Mouse (Mus musculus) gastrocnemius, postnatal 14 days (tissue): Measurements from ENCODE around the gene Pamr1. TPM values are rescaled to one million over a fixed set of nuclear protein-coding genes. Genes with fewer than 3 reads are reported as not detected.

ENCODE experiments used
- DNase-seq: peaks from one replicate; pipeline ENCODE4 v3.0.0; 2021; ENCODE audit warnings: mixed read lengths
- intact Hi-C: fragments of 180-260 bp; cut with DNase I; formaldehyde crosslinking; loops from one replicate; pipeline ENCODE4 v1.15.1; 2025; ENCODE audit warnings: low total_unique reads
- total RNA-seq, 2 experiments: library from RNA; stranded (reverse); gene quantifications; 2 replicates each; pipeline ENCODE4 v1.2.3; 2021

Gene Pamr1
- total RNA-seq, 2 experiments from 2014 or later, result 11.0 to 14.2 TPM

GRCm38 (mm10) chr2:102594535-102594934 lies 44.7 kb downstream of the Pamr1 start:
- intact Hi-C loops, result no loop called here
- DNase-seq, result no peak

- DNase-seq, result no peak
- intact Hi-C loops, result no loop called here
These were observed 45.8 kb downstream of the Pamr1 start for GRCm38 (mm10) chr2:102595395-102596130.

- intact Hi-C loops, result no loop called here
- no peak for DNase-seq
These were observed 49.3 kb downstream of the Pamr1 start for GRCm38 (mm10) chr2:102598911-102599721.

GRCm38 (mm10) chr2:102600516-102600915 lies 50.7 kb downstream of the Pamr1 start:
- intact Hi-C loops, result no loop called here
- DNase-seq, result no peak

GRCm38 (mm10) chr2:102610485-102610884 lies 60.7 kb downstream of the Pamr1 start:
- intact Hi-C loops, result no loop called here
- DNase-seq, result no peak

- DNase-seq, result no peak
- intact Hi-C loops, result no loop called here
These were observed 66.8 kb downstream of the Pamr1 start for GRCm38 (mm10) chr2:102616637-102617036.

GRCm38 (mm10) chr2:102620744-102621429 lies 71.1 kb downstream of the Pamr1 start:
- intact Hi-C loops, result no loop called here
- no peak for DNase-seq

- no peak for DNase-seq
- intact Hi-C loops, result no loop called here
These were observed 72.4 kb downstream of the Pamr1 start for GRCm38 (mm10) chr2:102622176-102622575.

GRCm38 (mm10) chr2:102622943-102623342 lies 73.1 kb downstream of the Pamr1 start:
- intact Hi-C loops, result no loop called here
- DNase-seq, result no peak

- no peak for DNase-seq
- intact Hi-C loops, result no loop called here
These were observed 74.7 kb downstream of the Pamr1 start for GRCm38 (mm10) chr2:102624538-102624937.

- intact Hi-C loops, result no loop called here
- DNase-seq, result no peak
These were observed 82.5 kb downstream of the Pamr1 start for GRCm38 (mm10) chr2:102632361-102632760.

GRCm38 (mm10) chr2:102634010-102634409 lies 84.2 kb downstream of the Pamr1 start:
- intact Hi-C loops, result no loop called here

GRCm38 (mm10) chr2:102635523-102636060 lies 85.8 kb downstream of the Pamr1 start:
- intact Hi-C loops, result no loop called here
- no peak for DNase-seq

More at GRCm38 (mm10) chr2:102634010-102634409, 84.2 kb downstream of the Pamr1 start:
- no peak for DNase-seq

GRCm38 (mm10) chr2:102636116-102636600 lies 86.3 kb downstream of the Pamr1 start:
- intact Hi-C loops, result no loop called here
- no peak for DNase-seq

- intact Hi-C loops, result no loop called here
- DNase-seq, result no peak
These were observed 88.3 kb downstream of the Pamr1 start for GRCm38 (mm10) chr2:102638140-102638539.

GRCm38 (mm10) chr2:102638690-102639089 lies 88.9 kb downstream of the Pamr1 start:
- DNase-seq, result no peak
- intact Hi-C loops, result no loop called here

GRCm38 (mm10) chr2:102648845-102649500 lies 99.2 kb downstream of the Pamr1 start:
- DNase-seq, result no peak

GRCm38 (mm10) chr2:102650322-102650721 lies 100.5 kb downstream of the Pamr1 start:
- no peak for DNase-seq
- intact Hi-C loops, result no loop called here

More at GRCm38 (mm10) chr2:102648845-102649500, 99.2 kb downstream of the Pamr1 start:
- intact Hi-C loops, result no loop called here
